Mouse (Mus musculus) heart, embryonic 14.5 days (tissue): ENCODE measurements at regions not wholly inside any gene's neighbourhood (a gene's known extent, or its start where the extent isn't known, plus 50 kb on each side); places are given as distances from the start of the nearest gene placed in this dataset.

Experiments
- ATAC-seq: fragments of 200-750 bp; cut with Nextera tagmentation; 2 replicates; pipeline ENCODE4 v1.8.0; 2017; ENCODE audit warnings: low read depth, moderate TSS enrichment; ENCODE audit not compliant: insufficient number of reproducible peaks, insufficient read depth, low FRiP score
- H3K27ac ChIP-seq, 2 experiments: fragments of 200-500 bp in 1 of 2; fragments of 300-500 bp in 1 of 2; sonication (generic) in 1 of 2; replicated peaks in 1 of 2; 2 replicates each; pipeline ENCODE4 v1.5.1; 2012 to 2014; ENCODE audit warnings: low read depth in 2 of 2, low read length in 2 of 2, control low read depth in 1 of 2, mild to moderate bottlenecking in 1 of 2, mixed read lengths in 1 of 2; ENCODE audit not compliant: control insufficient read depth in 1 of 2, insufficient read depth in 1 of 2
- H3K27me3 ChIP-seq: fragments of 300-500 bp; sonication (generic); 2 replicates; pipeline ENCODE4 v1.6.1; 2014; ENCODE audit warnings: mild to moderate bottlenecking, low read length, control low read depth; ENCODE audit not compliant: control insufficient read depth, insufficient read depth
- H3K36me3 ChIP-seq: fragments of 300-500 bp; sonication (generic); 2 replicates; pipeline ENCODE4 v1.6.1; 2014; ENCODE audit warnings: mild to moderate bottlenecking, control low read depth, low read length, mixed read lengths; ENCODE audit not compliant: control insufficient read depth, insufficient read depth
- H3K4me1 ChIP-seq, 2 experiments: fragments of 200-500 bp in 1 of 2; fragments of 300-500 bp in 1 of 2; sonication (generic) in 1 of 2; 2 replicates each; pipeline ENCODE4 v1.6.1; 2012 to 2014; ENCODE audit warnings: low read length in 2 of 2, control low read depth in 1 of 2, mixed read lengths in 1 of 2; ENCODE audit not compliant: control insufficient read depth in 2 of 2, insufficient read depth in 2 of 2
- H3K4me2 ChIP-seq: fragments of 300-500 bp; sonication (generic); 2 replicates; pipeline ENCODE4 v1.6.1; 2014; ENCODE audit warnings: mild to moderate bottlenecking, low read length
- H3K4me3 ChIP-seq, 2 experiments: fragments of 200-500 bp in 1 of 2; fragments of 300-500 bp in 1 of 2; sonication (generic) in 1 of 2; 2 replicates each; pipeline ENCODE4 v1.5.1; 2012 to 2014; ENCODE audit warnings: low read length in 2 of 2, mild to moderate bottlenecking in 2 of 2, control low read depth in 1 of 2, low read depth in 1 of 2, moderate library complexity in 1 of 2; ENCODE audit not compliant: control insufficient read depth in 1 of 2, insufficient read depth in 1 of 2
- H3K9ac ChIP-seq: fragments of 300-500 bp; sonication (generic); 2 replicates; pipeline ENCODE4 v1.6.1; 2014; ENCODE audit warnings: mild to moderate bottlenecking, low read length
- H3K9me3 ChIP-seq: fragments of 300-500 bp; sonication (generic); 2 replicates; pipeline ENCODE4 v1.6.1; 2016; ENCODE audit warnings: low read length, control low read depth; ENCODE audit not compliant: control insufficient read depth
- WGBS: fragments of 180-500 bp; shearing (Covaris S2); extraction: QIAGEN DNeasy Blood & Tissue Kit; methylation state at CpG from one replicate; pipeline ENCODE4 v1.1.7; 2014; 5-methylcytosine and 5-hydroxymethylcytosine counted together

DNA sequence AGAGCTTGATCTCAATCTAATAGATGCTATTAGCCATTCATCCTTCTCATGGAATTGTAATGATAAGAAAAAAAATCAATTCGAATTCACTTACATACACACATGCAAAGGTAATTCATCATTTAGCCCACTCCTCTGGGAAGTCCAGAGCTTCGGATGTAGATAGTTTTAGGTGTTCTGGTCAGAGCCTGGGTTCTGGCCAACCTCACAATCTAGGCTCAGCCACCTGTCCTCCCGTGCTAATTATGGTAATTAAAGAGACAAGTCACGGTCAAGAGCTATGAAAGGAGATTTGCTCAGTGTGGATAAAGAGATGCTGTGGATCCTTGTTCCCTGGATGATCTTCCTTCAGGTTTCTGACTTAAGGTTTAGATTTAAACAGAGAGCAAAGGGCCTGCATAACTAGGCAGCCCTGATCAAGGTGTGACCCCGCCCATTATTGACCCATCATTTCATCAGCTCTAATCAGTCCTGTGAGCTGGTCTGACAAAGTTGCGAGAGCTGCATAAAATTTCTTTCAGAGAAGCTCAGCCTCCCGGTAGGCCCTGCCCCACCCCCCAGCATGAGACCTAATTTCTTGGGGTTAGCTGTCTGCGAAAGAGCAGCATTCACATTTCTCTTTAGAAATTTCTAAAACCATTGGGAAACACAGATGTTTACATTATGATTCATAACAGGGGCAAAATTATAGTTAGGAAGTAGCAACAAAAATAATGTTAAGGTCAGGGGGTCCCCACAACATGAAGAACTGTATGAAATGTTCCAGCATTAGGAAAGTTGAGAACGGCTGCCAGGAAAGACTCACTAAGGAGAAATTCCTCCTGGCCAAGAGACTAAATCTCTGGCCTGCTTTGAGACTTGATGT, 98.3 kb upstream of the Slc25a26 start:
- WGBS, result 74% methylated on average over 9 of the region's 9 CpGs
- Histone ChIP-seq H3K4me1 (peaks cover 2 to 7% of the 10 kb centered on the region in 2 experiments; a peak in 2 of 4 replicates), H3K9me3 (no peaks in the 10 kb centered on the region), H3K4me3 (no peak overlapping the region), H3K4me2 (no peak overlapping the region), H3K27me3 (no peaks in the 10 kb centered on the region), H3K9ac (no peak overlapping the region), H3K27ac (no peak overlapping the region), H3K36me3 (no peaks in the 10 kb centered on the region)
- ATAC-seq, result no peak

DNA sequence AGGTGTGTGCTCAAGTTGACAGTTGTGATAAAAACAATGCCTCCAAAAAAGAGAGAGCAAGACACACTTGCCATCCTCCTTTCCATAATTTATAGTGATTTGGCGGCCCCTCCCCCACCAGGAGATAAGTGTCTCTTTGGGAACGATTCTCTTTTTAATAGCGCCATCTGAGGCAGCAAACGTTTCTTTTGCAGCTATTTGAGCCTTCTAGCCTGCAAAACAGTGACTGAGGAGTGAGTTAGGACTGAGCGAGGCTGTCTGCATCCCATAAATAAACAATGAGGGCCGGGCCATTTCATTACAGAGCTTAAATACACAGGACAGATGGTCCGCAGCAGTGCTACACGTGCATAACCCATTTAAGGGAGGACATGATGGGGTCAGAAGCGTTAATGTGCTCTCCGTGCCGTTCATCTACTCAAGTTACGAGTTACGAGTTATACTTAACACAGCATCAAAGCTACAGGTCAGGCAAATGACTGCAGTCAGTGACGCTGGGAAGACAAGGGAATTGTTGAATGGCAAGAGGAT, 99.0 kb upstream of the Slc25a26 start:
- no peak overlapping the region for H3K4me2 ChIP-seq
- H3K27me3 ChIP-seq, result no peaks in the 10 kb centered on the region
- no peaks in the 10 kb centered on the region for H3K36me3 ChIP-seq
- H3K9ac ChIP-seq, result no peak overlapping the region
- H3K27ac ChIP-seq, result no peak overlapping the region
- WGBS, result 59% methylated on average over 14 of the region's 14 CpGs
- H3K4me3 ChIP-seq, result no peak overlapping the region
- H3K9me3 ChIP-seq, result no peaks in the 10 kb centered on the region
- ATAC-seq, result no peak
- peaks cover 2 to 7% of the 10 kb centered on the region in 2 experiments; a peak in 2 of 4 replicates for H3K4me1 ChIP-seq

DNA sequence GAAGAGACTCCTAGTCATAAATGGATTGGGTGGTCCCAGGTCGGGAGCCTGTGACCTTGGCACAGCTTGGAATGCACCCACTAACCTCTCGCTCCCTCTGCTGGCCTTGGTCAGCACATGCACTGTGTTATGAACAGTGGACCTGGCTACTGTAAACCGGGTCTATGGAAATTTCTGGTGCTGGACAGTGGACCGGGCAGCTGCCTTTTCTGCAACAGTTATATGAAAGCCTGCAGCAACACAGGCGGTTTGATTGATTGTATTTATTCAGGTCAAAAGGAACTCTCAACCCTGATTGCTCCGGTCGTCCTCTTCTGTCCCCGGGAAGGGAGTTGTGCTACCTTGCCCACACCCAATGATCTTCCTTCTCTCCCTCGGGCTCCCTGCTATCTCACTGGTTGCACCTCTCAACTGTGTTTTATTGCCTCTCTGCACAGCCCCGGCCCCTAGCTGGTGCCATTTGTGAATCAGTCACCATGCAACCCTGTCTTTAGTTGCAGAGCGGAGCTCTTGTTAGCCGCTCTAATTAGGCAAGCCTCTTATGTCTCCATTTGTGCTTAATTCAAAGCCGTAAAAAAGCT, 99.6 kb upstream of the Slc25a26 start:
- no peak overlapping the region for H3K4me2 ChIP-seq
- no peak overlapping the region for H3K27ac ChIP-seq
- H3K9me3 ChIP-seq, result no peaks in the 10 kb centered on the region
- H3K36me3 ChIP-seq, result no peaks in the 10 kb centered on the region
- peaks cover 2 to 4% of the 10 kb centered on the region in 2 experiments; a peak in 2 of 4 replicates for H3K4me1 ChIP-seq
- H3K4me3 ChIP-seq, result no peak overlapping the region
- WGBS, result 39% methylated on average over 13 of the region's 13 CpGs
- no peak for ATAC-seq
- H3K27me3 ChIP-seq, result no peaks in the 10 kb centered on the region
- H3K9ac ChIP-seq, result no peak overlapping the region

DNA sequence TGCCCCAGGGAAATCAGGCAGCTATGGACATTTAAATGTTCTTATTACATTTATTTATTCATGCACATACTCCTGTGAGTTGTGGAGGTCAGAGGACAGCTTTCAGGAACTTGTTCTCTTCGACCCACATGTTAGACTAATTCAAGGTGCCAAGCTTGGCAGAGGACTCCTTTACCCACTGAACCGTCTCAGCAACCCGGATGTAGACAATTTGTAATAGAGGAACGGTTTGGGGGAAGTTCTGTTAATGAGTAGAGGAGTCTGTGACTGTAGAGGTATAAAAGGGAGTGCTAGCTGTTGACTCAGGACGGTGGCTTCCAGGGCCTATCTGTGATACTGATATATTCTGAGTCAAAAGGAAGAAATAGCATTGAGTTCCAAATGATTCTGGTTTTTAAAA, 107.4 kb upstream of the Magi1 start:
- no peak for ATAC-seq
- Histone ChIP-seq H3K27me3 (no peaks in the 10 kb centered on the region), H3K36me3 (no peaks in the 10 kb centered on the region), H3K9me3 (no peaks in the 10 kb centered on the region), H3K4me2 (no peak overlapping the region), H3K9ac (no peak overlapping the region), H3K4me1 (peaks cover 28 to 56% of the 10 kb centered on the region in 2 experiments), H3K4me3 (no peak overlapping the region), H3K27ac (peak overlapping the region; percentile 4 to 58; a peak in 1 of 4 replicates)
- WGBS, result 56% methylated on average over 5 of the region's 5 CpGs

DNA sequence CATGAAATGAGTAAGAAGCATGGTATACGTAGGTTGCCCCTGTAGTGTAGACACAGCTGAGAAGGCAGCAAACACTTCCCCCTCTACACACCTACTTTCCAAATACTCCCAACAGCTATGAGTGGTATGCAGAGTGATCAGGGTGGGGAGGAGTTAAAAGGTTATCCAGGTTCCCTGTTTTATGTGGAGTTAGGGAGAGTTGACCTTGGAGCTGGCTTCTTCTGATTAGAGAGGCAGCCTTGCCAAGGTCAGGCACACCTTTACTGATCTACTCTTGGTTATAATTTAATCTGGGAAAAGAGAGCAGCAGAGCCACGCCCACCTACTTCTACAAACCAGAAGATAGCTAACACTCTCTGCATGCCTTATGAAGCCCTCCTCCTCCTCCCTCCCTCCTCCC, 106.7 kb upstream of the Magi1 start:
- no peak overlapping the region for H3K9ac ChIP-seq
- H3K36me3 ChIP-seq, result no peaks in the 10 kb centered on the region
- ATAC-seq, result no peak
- 41% methylated on average over 2 of the region's 2 CpGs for WGBS
- H3K4me2 ChIP-seq, result no peak overlapping the region
- no peak overlapping the region for H3K4me3 ChIP-seq
- peak overlapping the region; percentile 58 to 70 for H3K27ac ChIP-seq
- H3K27me3 ChIP-seq, result no peaks in the 10 kb centered on the region
- H3K9me3 ChIP-seq, result no peaks in the 10 kb centered on the region
- H3K4me1 ChIP-seq, result peaks cover 29 to 60% of the 10 kb centered on the region in 2 experiments

DNA sequence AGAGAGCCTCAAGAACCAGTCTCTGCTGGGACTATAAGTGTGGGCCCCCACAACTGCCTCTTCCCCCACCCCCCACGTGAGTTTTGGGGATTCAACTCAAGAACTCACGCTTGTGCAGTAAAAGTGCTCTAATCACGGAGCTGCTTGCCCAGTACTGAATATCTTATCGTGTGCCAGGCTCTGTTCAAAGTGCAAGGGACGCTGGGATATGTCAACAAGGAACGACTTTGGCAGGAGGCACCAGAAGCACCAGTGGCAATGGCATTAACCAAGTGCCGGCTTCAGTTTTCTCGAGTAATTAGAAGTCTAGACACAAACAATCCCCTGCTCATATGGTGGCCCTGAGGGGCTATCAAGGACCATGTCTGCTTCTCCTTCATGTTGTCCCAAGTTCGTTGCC, 106.0 kb upstream of the Magi1 start:
- peak overlapping the region; percentile 58 to 70 for H3K27ac ChIP-seq

DNA sequence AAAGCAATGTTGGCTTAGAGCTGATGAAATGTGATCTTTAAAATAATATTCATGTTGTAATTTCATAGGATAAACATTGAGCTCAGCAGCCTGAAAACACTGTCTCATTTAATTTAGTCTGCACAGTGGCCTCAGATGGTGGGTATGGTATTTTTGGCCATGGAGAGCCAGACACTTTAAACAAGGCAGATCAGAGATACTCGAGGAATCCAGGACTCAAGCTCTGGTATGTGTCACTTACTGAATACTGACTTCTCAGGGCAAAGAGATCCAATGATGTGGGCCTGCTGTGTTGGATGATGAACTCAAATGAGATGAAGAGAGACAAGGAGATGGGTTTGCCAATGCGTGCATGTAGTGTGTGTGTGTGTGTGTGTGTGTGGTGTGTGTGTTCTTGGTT, 103.9 kb upstream of the Magi1 start:
- Histone ChIP-seq H3K9me3 (peaks cover 8% of the 10 kb centered on the region; the same call in 1 of the 2 replicates), H3K36me3 (no peaks in the 10 kb centered on the region), H3K27ac (peak overlapping the region; percentile 77 to 80), H3K4me3 (no peak overlapping the region), H3K27me3 (no peaks in the 10 kb centered on the region), H3K4me2 (no peak overlapping the region), H3K9ac (no peak overlapping the region), H3K4me1 (peaks cover 32 to 56% of the 10 kb centered on the region in 2 experiments)
- ATAC-seq, result peak; percentile 29; the same call in 1 of the 2 replicates
- WGBS, result 14% methylated on average over 2 of the region's 2 CpGs

More for the DNA sequence above, 106.0 kb upstream of the Magi1 start:
- Histone ChIP-seq H3K4me3 (no peak overlapping the region), H3K4me2 (no peak overlapping the region), H3K36me3 (no peaks in the 10 kb centered on the region), H3K9ac (no peak overlapping the region), H3K27me3 (no peaks in the 10 kb centered on the region), H3K9me3 (no peaks in the 10 kb centered on the region), H3K4me1 (peaks cover 32 to 61% of the 10 kb centered on the region in 2 experiments)
- peak; percentile 37; the same call in 1 of the 2 replicates for ATAC-seq
- 20% methylated on average over 9 of the region's 9 CpGs for WGBS
